Mouse (Mus musculus) left cerebral cortex, adult 18-20 months (tissue): ENCODE measurements around the gene Cacna1h. TPM values are rescaled to one million over a fixed set of nuclear protein-coding genes. Genes with fewer than 3 reads are reported as not detected.

Source experiments
- DNase-seq, 2 experiments: peaks; one replicate each; pipeline ENCODE4 v3.0.0; 2021 to 2022; ENCODE audit warnings: low spot score in 2 of 2, mixed read lengths in 1 of 2
- long read RNA-seq, 2 experiments: library from polyadenylated mRNA; stranded (forward); transcript quantifications; one replicate each; pipeline ENCODE4 v2.0.0; 2021
- total RNA-seq, 2 experiments: library from RNA; stranded (reverse); gene quantifications; 2 replicates each; pipeline ENCODE4 v1.2.3; 2021

The Cacna1h gene
- 10 to 100 TPM; 39.6 to 43.7 TPM for total RNA-seq
- long read RNA-seq, experiment 1, partial matches to known transcripts = 9 of 20 reads
- long read RNA-seq, experiment 1, other reads (novel, unspliced or antisense) = 8 of 20 reads
- long read RNA-seq, experiment 2, partial matches to known transcripts = 4 of 12 reads
- long read RNA-seq, experiment 2, other reads (novel, unspliced or antisense) = 6 of 12 reads

- DNase-seq = peak; percentile 58 to 65
These were observed at the start of gene Cacna1h for GRCm38 (mm10) chr17:25433617-25434606. Gene Cacna1h, minus strand, starts transcription at chr17:25433783.

DNA sequence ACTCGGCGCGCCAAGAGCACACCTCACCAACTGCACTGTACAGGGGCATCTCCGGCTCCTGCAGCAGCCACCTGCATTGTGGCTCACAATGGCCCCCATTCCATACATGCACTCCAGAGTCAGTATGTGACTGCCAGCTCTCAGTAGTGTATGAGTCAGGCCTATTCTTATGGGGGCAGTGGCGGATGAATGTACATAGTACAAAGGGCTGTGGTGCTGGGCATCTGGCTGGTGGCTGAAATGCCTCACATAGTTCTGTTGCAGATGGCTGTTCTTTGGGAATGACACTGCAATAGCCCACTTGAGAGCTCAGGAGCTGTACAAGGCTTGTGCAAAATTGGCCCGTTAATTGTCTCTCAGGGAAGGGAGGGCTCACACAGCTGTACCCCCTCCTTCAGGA is 48.5 kb upstream of the Cacna1h start:
- DNase-seq = no peak

DNA sequence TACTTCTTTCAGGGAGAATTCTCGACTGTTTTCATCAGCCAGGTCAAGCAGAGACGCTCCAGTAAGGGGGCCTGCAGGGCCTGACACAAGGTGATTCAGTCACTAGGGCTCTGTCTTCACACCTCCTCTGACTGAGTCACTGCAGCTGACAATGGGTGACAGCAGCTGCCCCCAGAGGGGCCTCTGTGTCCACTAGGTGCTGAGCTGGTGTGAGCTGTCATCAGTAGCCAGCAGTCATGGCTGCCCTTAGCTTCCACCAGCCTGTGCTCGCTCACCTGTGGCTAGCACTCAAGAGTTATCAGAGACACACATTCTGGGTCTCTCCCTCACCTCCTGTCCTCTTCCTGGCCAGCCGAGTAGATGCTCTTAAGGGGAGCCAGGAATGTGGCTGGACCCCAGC is 47.2 kb upstream of the Cacna1h start:
- DNase-seq = no peak

GRCm38 (mm10) chr17:25480152-25480551 is 46.6 kb upstream of the Cacna1h start:
- no peak for DNase-seq

GRCm38 (mm10) chr17:25475946-25476744 is 42.6 kb upstream of the Cacna1h start:
- peak; percentile 56 to 69 for DNase-seq

- DNase-seq = peak; percentile 60 to 68
These were observed 40.9 kb upstream of the Cacna1h start for GRCm38 (mm10) chr17:25474330-25475077.

GRCm38 (mm10) chr17:25472044-25472443 is 38.5 kb upstream of the Cacna1h start:
- no peak for DNase-seq

- DNase-seq = peak; percentile 24 to 27
These were observed 37.8 kb upstream of the Cacna1h start for GRCm38 (mm10) chr17:25471418-25471817.

GRCm38 (mm10) chr17:25469798-25470197 is 36.2 kb upstream of the Cacna1h start:
- DNase-seq = peak; percentile 72 to 76

DNA sequence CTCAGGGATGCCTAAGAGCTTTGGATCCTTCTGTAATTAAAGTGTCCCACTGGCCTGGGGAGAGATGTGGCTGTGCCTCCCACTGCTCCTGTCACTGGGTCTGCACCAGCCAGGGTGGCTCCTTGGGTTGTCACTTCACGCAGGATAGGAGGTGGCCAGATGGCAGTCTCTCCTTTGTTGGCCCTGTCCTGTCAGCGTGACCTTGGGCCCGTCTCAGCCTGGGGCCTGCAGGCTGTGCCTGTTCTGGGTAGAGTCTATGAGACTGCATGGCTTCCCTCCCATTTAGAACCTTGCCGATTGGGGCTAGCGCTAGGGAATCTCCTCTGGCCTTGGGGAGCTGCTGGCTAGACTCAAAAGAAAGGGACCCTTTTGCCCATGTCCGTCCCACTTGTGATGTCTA is 34.7 kb upstream of the Cacna1h start:
- DNase-seq = no peak

- DNase-seq = no peak
These were observed 34.2 kb upstream of the Cacna1h start for GRCm38 (mm10) chr17:25467781-25468180.

GRCm38 (mm10) chr17:25466257-25466656 is 32.7 kb upstream of the Cacna1h start:
- DNase-seq = no peak

- DNase-seq = no peak
These were observed 30.5 kb upstream of the Cacna1h start for GRCm38 (mm10) chr17:25464091-25464490.

DNA sequence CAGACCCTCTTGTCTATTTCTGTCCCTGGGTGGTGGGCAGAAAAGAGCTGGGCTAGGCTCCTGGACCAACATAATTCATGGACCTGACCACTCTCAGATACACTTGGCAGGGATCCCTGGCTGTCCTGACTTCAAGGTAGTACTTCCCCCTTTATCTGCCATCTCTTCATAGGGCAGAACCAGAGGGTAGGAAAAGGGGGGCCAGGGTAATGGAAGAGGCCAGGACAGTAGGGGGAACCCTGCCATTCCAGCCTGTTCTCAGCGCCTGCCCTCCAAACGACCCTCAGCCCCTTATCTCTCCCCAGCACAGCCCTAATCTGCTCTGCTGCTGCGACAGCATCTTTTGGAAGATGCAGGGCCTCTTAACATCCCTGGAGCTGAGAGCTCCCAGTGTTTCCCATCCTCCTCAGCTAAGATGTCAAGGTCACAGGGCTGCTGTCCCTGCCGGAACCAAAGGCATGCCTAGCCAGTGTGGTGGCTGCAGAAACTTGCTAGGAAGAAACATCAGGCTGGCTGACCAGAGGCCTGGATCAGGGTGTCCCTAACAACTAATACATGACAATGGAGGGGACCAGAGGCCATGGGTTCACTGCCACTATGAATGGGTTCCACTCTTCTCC is 29.9 kb upstream of the Cacna1h start:
- no peak for DNase-seq

- no peak for DNase-seq
These were observed 28.8 kb upstream of the Cacna1h start for GRCm38 (mm10) chr17:25462236-25462875.

DNA sequence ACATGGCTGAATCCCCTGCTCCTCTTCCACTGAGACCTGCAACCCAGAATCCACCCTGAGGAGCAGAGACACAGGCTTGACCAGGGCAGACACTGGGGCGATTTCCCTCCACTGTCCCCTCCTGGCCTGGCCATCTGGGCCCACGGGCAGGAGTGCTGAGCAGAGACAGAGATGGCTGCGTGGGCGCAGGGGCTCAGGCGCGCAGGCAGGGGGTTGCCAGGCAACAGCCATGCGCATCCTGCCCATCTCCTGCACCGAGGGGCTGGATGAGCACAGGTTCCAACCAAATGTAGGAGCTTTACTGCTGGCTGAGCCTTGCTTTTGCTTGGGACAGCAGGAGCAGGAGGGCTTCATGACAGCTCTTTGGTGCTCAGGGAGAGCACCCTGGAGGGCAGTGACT is 23.0 kb upstream of the Cacna1h start:
- peak; percentile 44 to 76 for DNase-seq

- DNase-seq = no peak
These were observed 20.7 kb upstream of the Cacna1h start, which contains the start of gene Tekt4 for GRCm38 (mm10) chr17:25454272-25454671. Gene Tekt4, plus strand, starts transcription at chr17:25454615.

GRCm38 (mm10) chr17:25452246-25452965 is 18.8 kb upstream of the Cacna1h start:
- no peak for DNase-seq

GRCm38 (mm10) chr17:25450329-25450728 is 16.7 kb upstream of the Cacna1h start:
- no peak for DNase-seq
